Mouse (Mus musculus) midbrain, embryonic 13.5 days (tissue): ENCODE results near the gene Rbms1. TPM values are rescaled to one million over a fixed set of nuclear protein-coding genes. Genes with fewer than 3 reads are reported as not detected.

ENCODE experiments used
- ATAC-seq: fragments of 200-750 bp; cut with Nextera tagmentation; 2 replicates; pipeline ENCODE4 v1.8.0; 2017; ENCODE audit warnings: mild to moderate bottlenecking, moderate TSS enrichment, moderate library complexity
- H3K27ac ChIP-seq: fragments of 300-500 bp; sonication (generic); 2 replicates; pipeline ENCODE4 v1.5.1; 2015; ENCODE audit warnings: inconsistent platforms, mild to moderate bottlenecking, moderate library complexity
- H3K27me3 ChIP-seq: fragments of 300-500 bp; sonication (generic); 2 replicates; pipeline ENCODE4 v1.6.1; 2015; ENCODE audit warnings: mild to moderate bottlenecking, inconsistent platforms
- H3K36me3 ChIP-seq: fragments of 300-500 bp; sonication (generic); 2 replicates; pipeline ENCODE4 v1.6.1; 2015; ENCODE audit warnings: mild to moderate bottlenecking, inconsistent platforms
- H3K4me1 ChIP-seq: fragments of 300-500 bp; sonication (generic); replicated peaks from 2 replicates; pipeline ENCODE4 v1.6.1; 2015; ENCODE audit warnings: inconsistent platforms
- H3K4me2 ChIP-seq: fragments of 300-500 bp; sonication (generic); replicated peaks from 2 replicates; pipeline ENCODE4 v1.6.1; 2015; ENCODE audit warnings: moderate library complexity, mild to moderate bottlenecking, inconsistent platforms
- H3K4me3 ChIP-seq: fragments of 300-500 bp; sonication (generic); replicated peaks from 2 replicates; pipeline ENCODE4 v1.5.1; 2015; ENCODE audit warnings: mild to moderate bottlenecking, inconsistent platforms
- H3K9ac ChIP-seq: fragments of 300-500 bp; sonication (generic); replicated peaks from 2 replicates; pipeline ENCODE4 v1.6.1; 2015; ENCODE audit warnings: mild to moderate bottlenecking, inconsistent platforms
- H3K9me3 ChIP-seq: fragments of 300-500 bp; sonication (generic); 2 replicates; pipeline ENCODE4 v1.6.1; 2016; ENCODE audit warnings: mild to moderate bottlenecking, inconsistent platforms
- WGBS: fragments of 180-500 bp; shearing (Covaris S2); methylation state at CpG from one replicate; pipeline ENCODE4 v1.1.7; 2015; 5-methylcytosine and 5-hydroxymethylcytosine counted together
- polyA plus RNA-seq: library from polyadenylated mRNA; unstranded; fragments of >200 nt; fragmentation: Nextera tagmentation; extraction: Ambion mirVana; gene quantifications from 2 replicates; pipeline ENCODE4 v1.2.1, GENCODE M21; 2015

Gene Rbms1
- polyA plus RNA-seq, 1 experiment from 2014 or later = 32.0 TPM

- no peak for ATAC-seq
- 82% methylated on average over 12 of the region's 12 CpGs for WGBS
- Histone ChIP-seq H3K4me1 (no peaks in the 10 kb centered on the region), H3K4me2 (no peak overlapping the region), H3K9me3 (no peaks in the 10 kb centered on the region), H3K9ac (no peak overlapping the region), H3K36me3 (no peaks in the 10 kb centered on the region), H3K4me3 (no peak overlapping the region), H3K27me3 (peaks cover 17% of the 10 kb centered on the region; the same call in 1 of the 2 replicates), H3K27ac (no peak overlapping the region)
Measured at GRCm38 (mm10) chr2:60869001-60869743, 93.8 kb downstream of the Rbms1 start.

- H3K4me1 ChIP-seq = no peaks in the 10 kb centered on the region
- peaks cover 9% of the 10 kb centered on the region; the same call in 1 of the 2 replicates for H3K27me3 ChIP-seq
- H3K4me3 ChIP-seq = no peak overlapping the region
- ATAC-seq = no peak
- no peak overlapping the region for H3K4me2 ChIP-seq
- H3K36me3 ChIP-seq = no peaks in the 10 kb centered on the region
- H3K27ac ChIP-seq = no peak overlapping the region
- WGBS = 84% methylated on average over 4 of the region's 4 CpGs
- no peak overlapping the region for H3K9ac ChIP-seq
- no peaks in the 10 kb centered on the region for H3K9me3 ChIP-seq
Measured at GRCm38 (mm10) chr2:60868060-60868662, 94.8 kb downstream of the Rbms1 start.

- Histone ChIP-seq H3K4me3 (no peak overlapping the region), H3K9me3 (no peaks in the 10 kb centered on the region), H3K4me2 (no peak overlapping the region), H3K4me1 (no peaks in the 10 kb centered on the region), H3K27ac (no peak overlapping the region), H3K36me3 (no peaks in the 10 kb centered on the region), H3K27me3 (peaks cover 3% of the 10 kb centered on the region; the same call in 1 of the 2 replicates), H3K9ac (no peak overlapping the region)
- no peak for ATAC-seq
- 97% methylated on average over 8 of the region's 8 CpGs for WGBS
Measured at GRCm38 (mm10) chr2:60867304-60867703, 95.7 kb downstream of the Rbms1 start.

GRCm38 (mm10) chr2:60865869-60866268 lies 97.1 kb downstream of the Rbms1 start:
- H3K9me3 ChIP-seq = no peaks in the 10 kb centered on the region; the same call in 1 of the 2 replicates
- no peak overlapping the region for H3K9ac ChIP-seq
- ATAC-seq = no peak
- no peaks in the 10 kb centered on the region for H3K4me1 ChIP-seq
- no peaks in the 10 kb centered on the region for H3K36me3 ChIP-seq
- H3K4me2 ChIP-seq = no peak overlapping the region
- no peak overlapping the region for H3K4me3 ChIP-seq
- H3K27me3 ChIP-seq = no peaks in the 10 kb centered on the region
- no peak overlapping the region for H3K27ac ChIP-seq
- WGBS = 88% methylated on average over 1 of the region's 1 CpGs

- 74% methylated on average over 5 of the region's 5 CpGs for WGBS
Measured at GRCm38 (mm10) chr2:60864977-60865376, 98.0 kb downstream of the Rbms1 start.

GRCm38 (mm10) chr2:60864256-60864795 lies 98.7 kb downstream of the Rbms1 start:
- H3K9ac ChIP-seq = no peak overlapping the region
- ATAC-seq = no peak
- H3K4me1 ChIP-seq = no peaks in the 10 kb centered on the region
- no peak overlapping the region for H3K4me3 ChIP-seq
- no peaks in the 10 kb centered on the region for H3K27me3 ChIP-seq
- 77% methylated on average over 5 of the region's 5 CpGs for WGBS
- no peaks in the 10 kb centered on the region; the same call in 1 of the 2 replicates for H3K9me3 ChIP-seq
- no peak overlapping the region for H3K4me2 ChIP-seq
- no peak overlapping the region for H3K27ac ChIP-seq
- H3K36me3 ChIP-seq = no peaks in the 10 kb centered on the region

More at GRCm38 (mm10) chr2:60864977-60865376, 98.0 kb downstream of the Rbms1 start:
- Histone ChIP-seq H3K9me3 (no peaks in the 10 kb centered on the region; the same call in 1 of the 2 replicates), H3K27ac (no peak overlapping the region), H3K27me3 (no peaks in the 10 kb centered on the region), H3K4me3 (no peak overlapping the region), H3K36me3 (no peaks in the 10 kb centered on the region), H3K9ac (no peak overlapping the region), H3K4me1 (no peaks in the 10 kb centered on the region), H3K4me2 (no peak overlapping the region)
- no peak for ATAC-seq

GRCm38 (mm10) chr2:60863827-60864226 lies 99.2 kb downstream of the Rbms1 start:
- H3K27me3 ChIP-seq = no peaks in the 10 kb centered on the region
- no peak overlapping the region for H3K4me2 ChIP-seq
- H3K4me1 ChIP-seq = no peaks in the 10 kb centered on the region
- ATAC-seq = no peak
- H3K9ac ChIP-seq = no peak overlapping the region
- H3K4me3 ChIP-seq = no peak overlapping the region
- WGBS = 100% methylated on average over 2 of the region's 2 CpGs
- no peak overlapping the region for H3K27ac ChIP-seq
- H3K9me3 ChIP-seq = no peaks in the 10 kb centered on the region; the same call in 1 of the 2 replicates
- no peaks in the 10 kb centered on the region for H3K36me3 ChIP-seq

- H3K4me3 ChIP-seq = no peak overlapping the region
- H3K36me3 ChIP-seq = no peaks in the 10 kb centered on the region
- 97% methylated on average over 8 of the region's 8 CpGs for WGBS
- no peak overlapping the region for H3K9ac ChIP-seq
- H3K27me3 ChIP-seq = no peaks in the 10 kb centered on the region
- H3K27ac ChIP-seq = no peak overlapping the region
- no peak overlapping the region for H3K4me2 ChIP-seq
- no peaks in the 10 kb centered on the region; the same call in 1 of the 2 replicates for H3K9me3 ChIP-seq
- ATAC-seq = no peak
- H3K4me1 ChIP-seq = no peaks in the 10 kb centered on the region
Measured at GRCm38 (mm10) chr2:60862913-60863711, 99.9 kb downstream of the Rbms1 start.

GRCm38 (mm10) chr2:60858116-60858515 lies 104.9 kb downstream of the Rbms1 start:
- no peak overlapping the region for H3K4me3 ChIP-seq
- H3K36me3 ChIP-seq = no peaks in the 10 kb centered on the region
- H3K27ac ChIP-seq = no peak overlapping the region
- H3K9ac ChIP-seq = no peak overlapping the region
- no peaks in the 10 kb centered on the region for H3K27me3 ChIP-seq
- no peak for ATAC-seq
- no peaks in the 10 kb centered on the region for H3K4me1 ChIP-seq
- H3K4me2 ChIP-seq = no peak overlapping the region
- H3K9me3 ChIP-seq = no peaks in the 10 kb centered on the region; the same call in 1 of the 2 replicates
- 94% methylated on average over 1 of the region's 1 CpGs for WGBS

GRCm38 (mm10) chr2:60856097-60856496 lies 106.9 kb downstream of the Rbms1 start:
- WGBS = 91% methylated on average over 2 of the region's 2 CpGs
- no peaks in the 10 kb centered on the region for H3K4me1 ChIP-seq
- no peak for ATAC-seq
- H3K27ac ChIP-seq = no peak overlapping the region
- no peaks in the 10 kb centered on the region for H3K27me3 ChIP-seq
- H3K9ac ChIP-seq = no peak overlapping the region
- H3K9me3 ChIP-seq = no peaks in the 10 kb centered on the region
- no peak overlapping the region for H3K4me2 ChIP-seq
- no peaks in the 10 kb centered on the region for H3K36me3 ChIP-seq
- H3K4me3 ChIP-seq = no peak overlapping the region

GRCm38 (mm10) chr2:60855006-60855405 lies 108.0 kb downstream of the Rbms1 start:
- H3K4me1 ChIP-seq = 0 out of 2 replicates have a peak, but pooled peaks cover 4% of the 10 kb centered on the region
- H3K27me3 ChIP-seq = no peaks in the 10 kb centered on the region
- H3K9ac ChIP-seq = no peak overlapping the region
- no peaks in the 10 kb centered on the region for H3K9me3 ChIP-seq
- no peaks in the 10 kb centered on the region for H3K36me3 ChIP-seq
- H3K4me3 ChIP-seq = no peak overlapping the region
- ATAC-seq = no peak
- no peak overlapping the region for H3K27ac ChIP-seq
- H3K4me2 ChIP-seq = no peak overlapping the region
- 53% methylated on average over 4 of the region's 4 CpGs for WGBS
